Mouse (Mus musculus): Measurements from ENCODE around the gene Rbks. TPM values are rescaled to one million over a fixed set of nuclear protein-coding genes. Genes with fewer than 3 reads are reported as not detected.

Gene Rbks
- total RNA-seq, 1 experiment = 2.1 TPM

DNA sequence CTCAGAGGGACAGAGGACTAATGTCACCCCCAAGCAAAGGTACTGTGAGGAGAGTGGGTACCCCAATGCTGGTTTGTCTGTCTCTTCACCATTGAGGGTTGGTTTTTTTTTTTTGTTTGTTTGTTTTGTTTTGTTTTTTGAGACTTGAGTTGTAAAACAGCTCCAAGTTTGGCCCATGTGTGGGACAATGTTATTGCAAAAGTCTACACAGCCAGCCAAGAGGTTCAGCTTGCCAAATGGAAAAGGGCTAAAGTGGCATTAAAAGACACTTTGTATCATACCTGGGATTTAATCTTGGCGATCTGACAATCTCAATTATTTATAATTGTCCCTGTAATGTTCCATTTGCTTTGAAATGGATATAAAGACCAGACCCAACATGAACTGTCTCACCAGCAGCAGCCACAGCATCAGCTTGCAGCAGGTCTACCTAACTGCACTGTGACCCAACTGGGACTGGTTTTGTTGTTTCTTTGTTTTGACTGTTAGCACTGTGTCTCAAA lies 41.7 kb downstream of the Rbks start:
- H3K4me3 ChIP-seq (ENCODE audit: insufficient read depth in 1 of 2, low read depth in 1 of 2, low read length in 2 of 2, poor library complexity in 1 of 2, severe bottlenecking in 1 of 2) = no peak overlapping the region
- no peak overlapping the region for H3K9ac ChIP-seq (ENCODE audit: insufficient read depth, low read depth, low read length, poor library complexity, severe bottlenecking)
- H3K4me1 ChIP-seq (ENCODE audit: control insufficient read depth in 2 of 2, insufficient read depth in 2 of 2, low read length in 2 of 2, poor library complexity in 1 of 2) = no peaks in the 10 kb centered on the region
- H3K27ac ChIP-seq (ENCODE audit: insufficient read depth, low read depth, low read length, poor library complexity, severe bottlenecking) = no peak overlapping the region
- H3K9me3 ChIP-seq (ENCODE audit: control insufficient read depth, insufficient read depth, low read depth, low read length) = no peaks in the 10 kb centered on the region
- no peak for DNase-seq (ENCODE audit: low read depth, low spot score)
- in situ Hi-C loops (cut with MboI; ENCODE audit: low sequenced_read_pairs in 2 of 2, unreplicated experiment in 2 of 2) = no loop called here
- H3K36me3 ChIP-seq (ENCODE audit: control insufficient read depth, insufficient read depth, low read length, poor library complexity, severe bottlenecking) = no peaks in the 10 kb centered on the region
- no peak for TF ChIP-seq CHD2 (IDR thresholded peaks at IDR 0.05; ENCODE audit: low read depth, low read length)
- TF ChIP-seq ZNF384 (IDR thresholded peaks at IDR 0.05; ENCODE audit: low read depth, low read length) = no peak
- TF ChIP-seq ZC3H11A (IDR thresholded peaks at IDR 0.05; ENCODE audit: borderline replicate concordance, low read depth, low read length) = no peak
- TF ChIP-seq MAFK (IDR thresholded peaks at IDR 0.05; ENCODE audit: insufficient read depth, low read depth, low read length) = no peak

GRCm38 (mm10) chr5:31650518-31651288 lies 46.7 kb downstream of the Rbks start:
- DNase-seq (ENCODE audit: low read depth, low spot score) = no peak
- H3K9ac ChIP-seq (ENCODE audit: insufficient read depth, low read depth, low read length, poor library complexity, severe bottlenecking) = no peak overlapping the region
- TF ChIP-seq CHD2 (IDR thresholded peaks at IDR 0.05; ENCODE audit: low read depth, low read length) (no peak), HCFC1 (IDR thresholded peaks at IDR 0.05; ENCODE audit: borderline replicate concordance, insufficient read depth, low read length) (no peak), ZNF384 (IDR thresholded peaks at IDR 0.05; ENCODE audit: low read depth, low read length) (no peak), MAFK (IDR thresholded peaks at IDR 0.05; ENCODE audit: insufficient read depth, low read depth, low read length) (no peak), ZC3H11A (IDR thresholded peaks at IDR 0.05; ENCODE audit: borderline replicate concordance, low read depth, low read length) (no peak)
- H3K36me3 ChIP-seq (ENCODE audit: control insufficient read depth, insufficient read depth, low read length, poor library complexity, severe bottlenecking) = no peaks in the 10 kb centered on the region
- no peak overlapping the region for H3K4me3 ChIP-seq (ENCODE audit: insufficient read depth in 1 of 2, low read depth in 1 of 2, low read length in 2 of 2, poor library complexity in 1 of 2, severe bottlenecking in 1 of 2)
- no peaks in the 10 kb centered on the region for H3K9me3 ChIP-seq (ENCODE audit: control insufficient read depth, insufficient read depth, low read depth, low read length)
- H3K4me1 ChIP-seq (ENCODE audit: control insufficient read depth in 2 of 2, insufficient read depth in 2 of 2, low read length in 2 of 2, poor library complexity in 1 of 2) = no peaks in the 10 kb centered on the region
- no peak overlapping the region for H3K27ac ChIP-seq (ENCODE audit: insufficient read depth, low read depth, low read length, poor library complexity, severe bottlenecking)
- in situ Hi-C loops (cut with MboI; ENCODE audit: low sequenced_read_pairs in 2 of 2, unreplicated experiment in 2 of 2) = no loop called here

DNA sequence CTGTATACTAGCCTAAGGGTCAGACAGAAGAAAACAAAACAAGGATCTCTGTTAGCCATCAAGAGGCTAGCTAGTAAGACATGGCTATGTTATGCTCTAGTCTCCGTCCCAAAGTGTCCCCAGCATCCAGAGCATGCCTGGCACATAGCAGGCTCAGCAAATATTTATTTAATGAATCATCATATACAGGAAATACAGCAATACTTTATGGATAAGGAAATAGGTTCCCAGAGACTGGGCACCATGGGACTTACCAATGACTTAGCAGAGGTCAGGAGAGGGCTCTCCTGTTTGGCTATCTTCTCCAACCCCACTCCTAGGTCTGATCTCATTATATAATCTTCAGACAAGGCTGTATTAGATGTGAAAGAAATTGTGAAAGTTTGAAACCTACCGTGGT lies 50.1 kb downstream of the Rbks start:
- H3K4me3 ChIP-seq (ENCODE audit: insufficient read depth in 1 of 2, low read depth in 1 of 2, low read length in 2 of 2, poor library complexity in 1 of 2, severe bottlenecking in 1 of 2) = no peak overlapping the region
- in situ Hi-C loops (cut with MboI; ENCODE audit: low sequenced_read_pairs in 2 of 2, unreplicated experiment in 2 of 2) = no loop called here
- H3K27ac ChIP-seq (ENCODE audit: insufficient read depth, low read depth, low read length, poor library complexity, severe bottlenecking) = no peak overlapping the region
- no peak for TF ChIP-seq MAFK (IDR thresholded peaks at IDR 0.05; ENCODE audit: insufficient read depth, low read depth, low read length)
- TF ChIP-seq CHD2 (IDR thresholded peaks at IDR 0.05; ENCODE audit: low read depth, low read length) = no peak
- TF ChIP-seq ZC3H11A (IDR thresholded peaks at IDR 0.05; ENCODE audit: borderline replicate concordance, low read depth, low read length) = no peak
- no peak for TF ChIP-seq HCFC1 (IDR thresholded peaks at IDR 0.05; ENCODE audit: borderline replicate concordance, insufficient read depth, low read length)
- no peak for TF ChIP-seq ZNF384 (IDR thresholded peaks at IDR 0.05; ENCODE audit: low read depth, low read length)
- no peak overlapping the region for H3K9ac ChIP-seq (ENCODE audit: insufficient read depth, low read depth, low read length, poor library complexity, severe bottlenecking)
- no peaks in the 10 kb centered on the region for H3K36me3 ChIP-seq (ENCODE audit: control insufficient read depth, insufficient read depth, low read length, poor library complexity, severe bottlenecking)
- H3K9me3 ChIP-seq (ENCODE audit: control insufficient read depth, insufficient read depth, low read depth, low read length) = no peaks in the 10 kb centered on the region
- no peaks in the 10 kb centered on the region for H3K4me1 ChIP-seq (ENCODE audit: control insufficient read depth in 2 of 2, insufficient read depth in 2 of 2, low read length in 2 of 2, poor library complexity in 1 of 2)
- DNase-seq (ENCODE audit: low read depth, low spot score) = no peak

DNA sequence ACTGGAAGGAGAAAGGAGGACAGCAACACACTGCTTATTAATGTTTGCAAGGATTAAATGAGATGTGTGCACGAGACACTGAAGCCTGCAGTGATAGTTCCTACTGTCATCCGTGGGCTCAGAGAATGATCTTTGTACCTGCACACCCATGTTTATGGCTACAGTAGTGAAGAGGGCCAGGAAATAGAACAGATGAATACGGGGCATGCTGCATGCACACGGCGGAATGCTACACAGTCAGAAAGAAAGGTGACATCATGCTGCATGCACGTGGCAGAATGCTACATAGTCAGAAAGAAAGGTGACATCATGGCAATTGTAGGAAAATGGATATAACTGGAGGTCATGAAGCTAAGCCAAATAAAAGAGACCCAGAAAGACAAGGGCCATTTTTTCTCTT lies 50.9 kb downstream of the Rbks start:
- Histone ChIP-seq H3K9me3 (ENCODE audit: control insufficient read depth, insufficient read depth, low read depth, low read length) (no peaks in the 10 kb centered on the region), H3K4me1 (ENCODE audit: control insufficient read depth in 2 of 2, insufficient read depth in 2 of 2, low read length in 2 of 2, poor library complexity in 1 of 2) (no peaks in the 10 kb centered on the region), H3K4me3 (ENCODE audit: insufficient read depth in 1 of 2, low read depth in 1 of 2, low read length in 2 of 2, poor library complexity in 1 of 2, severe bottlenecking in 1 of 2) (no peak overlapping the region), H3K27ac (ENCODE audit: insufficient read depth, low read depth, low read length, poor library complexity, severe bottlenecking) (no peak overlapping the region), H3K9ac (ENCODE audit: insufficient read depth, low read depth, low read length, poor library complexity, severe bottlenecking) (no peak overlapping the region), H3K36me3 (ENCODE audit: control insufficient read depth, insufficient read depth, low read length, poor library complexity, severe bottlenecking) (no peaks in the 10 kb centered on the region)
- TF ChIP-seq MAFK (IDR thresholded peaks at IDR 0.05; ENCODE audit: insufficient read depth, low read depth, low read length) (no peak), HCFC1 (IDR thresholded peaks at IDR 0.05; ENCODE audit: borderline replicate concordance, insufficient read depth, low read length) (no peak), ZNF384 (IDR thresholded peaks at IDR 0.05; ENCODE audit: low read depth, low read length) (no peak), CHD2 (IDR thresholded peaks at IDR 0.05; ENCODE audit: low read depth, low read length) (no peak), ZC3H11A (IDR thresholded peaks at IDR 0.05; ENCODE audit: borderline replicate concordance, low read depth, low read length) (no peak)
- in situ Hi-C loops (cut with MboI; ENCODE audit: low sequenced_read_pairs in 2 of 2, unreplicated experiment in 2 of 2) = no loop called here
- DNase-seq (ENCODE audit: low read depth, low spot score) = no peak
